Mouse (Mus musculus) heart, postnatal 0 days (tissue): ENCODE measurements around the gene Tmem171. TPM values are rescaled to one million over a fixed set of nuclear protein-coding genes. Genes with fewer than 3 reads are reported as not detected.

ENCODE experiments used
- ATAC-seq: fragments of 200-750 bp; cut with Nextera tagmentation; 2 replicates; pipeline ENCODE4 v1.8.0; 2017; ENCODE audit warnings: low read depth, moderate number of reproducible peaks, moderate library complexity; ENCODE audit not compliant: insufficient read depth
- DNase-seq: peaks from one replicate; pipeline ENCODE4 v3.0.0-alpha.2; 2016; ENCODE audit warnings: low spot score
- H3K27ac ChIP-seq: fragments of 300-500 bp; sonication (generic); 2 replicates; pipeline ENCODE4 v1.5.1; 2014; ENCODE audit warnings: low read depth, mild to moderate bottlenecking
- H3K27me3 ChIP-seq: fragments of 300-500 bp; sonication (generic); 2 replicates; pipeline ENCODE4 v1.6.1; 2014; ENCODE audit warnings: low read length, mixed read lengths; ENCODE audit not compliant: control insufficient read depth, insufficient read depth
- H3K36me3 ChIP-seq: fragments of 300-500 bp; sonication (generic); replicated peaks from 2 replicates; pipeline ENCODE4 v1.6.1; 2014; ENCODE audit warnings: low read length, mixed read lengths; ENCODE audit not compliant: control insufficient read depth, insufficient read depth
- H3K4me1 ChIP-seq: fragments of 300-500 bp; sonication (generic); 2 replicates; pipeline ENCODE4 v1.6.1; 2014; ENCODE audit warnings: antibody characterized with exemption; ENCODE audit not compliant: control insufficient read depth, insufficient read depth
- H3K4me2 ChIP-seq: fragments of 300-500 bp; sonication (generic); 2 replicates; pipeline ENCODE4 v1.6.1; 2014; ENCODE audit warnings: low read depth, mild to moderate bottlenecking, low read length, moderate library complexity
- H3K4me3 ChIP-seq: fragments of 300-500 bp; sonication (generic); 2 replicates; pipeline ENCODE4 v1.5.1; 2014; ENCODE audit warnings: low read depth, low read length
- H3K9ac ChIP-seq: fragments of 300-500 bp; sonication (generic); replicated peaks from 2 replicates; pipeline ENCODE4 v1.6.1; 2014; ENCODE audit warnings: low read depth, low read length, mixed read lengths
- H3K9me3 ChIP-seq: fragments of 300-500 bp; sonication (generic); replicated peaks from 2 replicates; pipeline ENCODE4 v1.6.1; 2016; ENCODE audit warnings: low read length; ENCODE audit not compliant: control insufficient read depth
- CTCF ChIP-seq: IDR thresholded peaks from 2 replicates; pipeline ENCODE4 v1.5.1; 2016; ENCODE audit warnings: antibody characterized with exemption, control low read depth, low read depth
- EP300 ChIP-seq: IDR thresholded peaks from 2 replicates; pipeline ENCODE4 v1.6.1; 2016; ENCODE audit warnings: antibody characterized with exemption, low read depth
- WGBS: fragments of 180-500 bp; shearing (Covaris S2); extraction: QIAGEN DNeasy Blood & Tissue Kit; methylation state at CpG from one replicate; pipeline ENCODE4 v1.1.7; 2014; 5-methylcytosine and 5-hydroxymethylcytosine counted together
- polyA plus RNA-seq: library from polyadenylated mRNA; unstranded; fragments of >200 nt; fragmentation: Nextera tagmentation; extraction: Ambion mirVana; gene quantifications from 2 replicates; pipeline ENCODE4 v1.2.1, GENCODE M21; 2015
- total RNA-seq: library from RNA; depleted of rRNA; stranded (reverse); fragments of >200 nt; gene quantifications from 2 replicates; pipeline ENCODE4 v1.2.3, GENCODE M21; 2014; ENCODE audit warnings: low replicate concordance

Gene Tmem171
- total and polyA plus RNA-seq, 2 experiments from 2014 or later, result 3.6 to 3.8 TPM

DNA sequence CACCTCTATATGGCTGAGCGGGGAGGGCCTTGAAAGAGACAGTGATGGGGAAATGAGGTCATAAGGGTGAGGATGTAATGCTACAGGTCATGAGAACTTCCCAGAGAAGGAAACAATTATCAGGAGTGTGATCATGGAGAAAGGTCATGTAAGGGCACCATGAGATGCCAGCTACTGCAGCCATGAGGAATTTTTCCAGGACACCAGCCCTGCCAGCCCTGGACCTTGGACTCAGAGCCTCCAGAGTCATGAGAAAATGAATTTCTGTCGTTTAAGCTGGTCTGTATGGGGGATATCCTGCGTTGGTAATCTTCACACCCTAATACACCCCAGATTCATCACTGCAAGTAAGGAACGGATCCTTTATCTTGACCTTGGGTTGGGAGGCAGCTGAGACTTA is 20.7 kb downstream of the Tmem171 start:
- no peak overlapping the region for H3K9ac ChIP-seq
- no peak overlapping the region for H3K27ac ChIP-seq
- no peaks in the 10 kb centered on the region for H3K9me3 ChIP-seq
- WGBS, result 65% methylated on average over 4 of the region's 4 CpGs
- no peaks in the 10 kb centered on the region for H3K36me3 ChIP-seq
- no peak for ATAC-seq
- H3K4me1 ChIP-seq, result no peaks in the 10 kb centered on the region
- H3K4me2 ChIP-seq, result no peak overlapping the region
- H3K27me3 ChIP-seq, result no peaks in the 10 kb centered on the region
- no peak for TF ChIP-seq CTCF
- TF ChIP-seq EP300, result no peak
- no peak for DNase-seq
- H3K4me3 ChIP-seq, result no peak overlapping the region

GRCm38 (mm10) chr13:98669296-98669695 is 25.3 kb downstream of the Tmem171 start:
- whole genome bisulfite sequencing, result 68% methylated on average over 3 of the region's 3 CpGs
- Histone ChIP-seq H3K4me2 (no peak overlapping the region), H3K36me3 (no peaks in the 10 kb centered on the region), H3K27me3 (no peaks in the 10 kb centered on the region), H3K9ac (no peak overlapping the region), H3K4me1 (no peaks in the 10 kb centered on the region), H3K27ac (no peak overlapping the region), H3K9me3 (no peaks in the 10 kb centered on the region), H3K4me3 (no peak overlapping the region)
- ATAC-seq (no peak), DNase-seq (no peak)
- TF ChIP-seq CTCF, result no peak
- TF ChIP-seq EP300, result no peak

DNA sequence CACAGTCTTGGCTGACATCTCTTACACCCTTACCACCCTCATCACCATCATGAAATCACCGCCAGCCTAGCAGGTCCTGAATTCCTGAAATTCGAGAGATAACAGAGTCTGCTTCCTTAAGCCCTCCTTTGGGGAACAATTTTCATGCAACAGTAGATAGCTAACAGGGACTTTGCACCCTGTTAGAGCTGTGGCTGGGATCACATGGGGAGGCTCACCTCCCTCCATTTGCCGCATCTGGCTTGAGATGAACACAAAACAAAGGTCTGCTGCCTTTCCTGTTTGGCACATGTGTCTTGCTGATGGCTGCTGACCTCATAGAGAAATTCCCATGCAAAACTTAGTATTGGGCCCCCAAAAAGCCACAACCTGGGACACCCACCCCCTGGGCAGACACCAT is 27.3 kb downstream of the Tmem171 start:
- H3K9me3 ChIP-seq, result no peaks in the 10 kb centered on the region
- ATAC-seq, result no peak
- no peaks in the 10 kb centered on the region for H3K4me1 ChIP-seq
- no peaks in the 10 kb centered on the region for H3K27me3 ChIP-seq
- TF ChIP-seq EP300 (no peak), CTCF (no peak)
- H3K4me2 ChIP-seq, result no peak overlapping the region
- no peaks in the 10 kb centered on the region for H3K36me3 ChIP-seq
- no peak for DNase-seq
- H3K9ac ChIP-seq, result no peak overlapping the region
- no peak overlapping the region for H3K27ac ChIP-seq
- no peak overlapping the region for H3K4me3 ChIP-seq
- 29% methylated on average over 3 of the region's 3 CpGs for WGBS

DNA sequence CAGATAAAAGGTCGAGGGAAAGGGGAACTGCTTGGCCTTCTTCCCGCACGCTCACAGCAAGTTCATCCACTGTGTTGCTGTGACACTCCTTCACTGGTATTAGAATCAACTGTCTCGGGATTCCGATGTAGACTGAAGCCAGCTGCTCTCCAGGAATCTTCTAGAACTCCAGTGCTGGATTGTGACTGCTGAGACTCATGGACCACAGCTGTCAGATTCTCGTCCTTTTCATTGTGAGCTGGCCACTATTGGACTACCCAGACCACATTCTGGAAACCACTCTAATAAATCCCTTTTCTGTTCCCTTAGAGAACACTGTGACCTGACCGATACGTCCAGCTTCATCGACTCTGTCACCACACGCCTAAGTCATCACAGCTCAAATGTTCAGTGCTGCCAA is 29.4 kb downstream of the Tmem171 start:
- TF ChIP-seq CTCF, result no peak
- no peak for TF ChIP-seq EP300
- no peak for DNase-seq
- no peaks in the 10 kb centered on the region for H3K9me3 ChIP-seq

DNA sequence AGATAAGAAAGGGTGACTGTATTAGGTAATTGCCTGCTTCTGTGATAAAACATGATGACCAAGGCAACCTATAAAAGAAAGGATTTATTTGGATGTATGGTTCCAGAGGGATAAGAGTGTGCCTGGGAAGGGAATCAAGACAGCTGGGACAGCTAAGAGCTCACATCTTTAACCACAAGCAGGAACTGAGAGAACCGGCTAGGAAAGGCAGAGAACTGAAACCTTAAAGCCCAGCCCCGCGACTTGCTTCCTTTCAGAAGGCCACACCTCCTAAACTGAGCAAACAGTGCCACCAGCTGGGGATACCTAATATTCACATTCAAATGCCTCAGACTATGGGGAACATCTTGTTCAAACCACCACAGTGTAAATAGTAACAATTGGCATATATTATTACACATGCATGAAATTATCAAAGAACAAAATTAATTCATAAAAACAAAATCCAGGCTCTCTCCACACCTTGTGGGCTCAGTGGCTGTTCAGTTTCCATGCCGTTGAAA is 32.4 kb downstream of the Tmem171 start:
- Histone ChIP-seq H3K9me3 (no peaks in the 10 kb centered on the region), H3K27me3 (no peaks in the 10 kb centered on the region), H3K4me1 (no peaks in the 10 kb centered on the region), H3K4me2 (no peak overlapping the region), H3K4me3 (no peak overlapping the region), H3K27ac (no peak overlapping the region), H3K36me3 (no peaks in the 10 kb centered on the region), H3K9ac (no peak overlapping the region)
- ATAC-seq (no peak), DNase-seq (no peak)
- WGBS, result 84% methylated on average over 4 of the region's 4 CpGs
- TF ChIP-seq EP300, result no peak
- no peak for TF ChIP-seq CTCF

More for the DNA sequence above, 29.4 kb downstream of the Tmem171 start:
- H3K9ac ChIP-seq, result no peak overlapping the region
- ATAC-seq, result no peak
- no peaks in the 10 kb centered on the region for H3K4me1 ChIP-seq
- no peaks in the 10 kb centered on the region for H3K36me3 ChIP-seq
- H3K27me3 ChIP-seq, result no peaks in the 10 kb centered on the region
- 67% methylated on average over 10 of the region's 10 CpGs for WGBS
- no peak overlapping the region for H3K27ac ChIP-seq
- no peak overlapping the region for H3K4me2 ChIP-seq
- H3K4me3 ChIP-seq, result no peak overlapping the region

DNA sequence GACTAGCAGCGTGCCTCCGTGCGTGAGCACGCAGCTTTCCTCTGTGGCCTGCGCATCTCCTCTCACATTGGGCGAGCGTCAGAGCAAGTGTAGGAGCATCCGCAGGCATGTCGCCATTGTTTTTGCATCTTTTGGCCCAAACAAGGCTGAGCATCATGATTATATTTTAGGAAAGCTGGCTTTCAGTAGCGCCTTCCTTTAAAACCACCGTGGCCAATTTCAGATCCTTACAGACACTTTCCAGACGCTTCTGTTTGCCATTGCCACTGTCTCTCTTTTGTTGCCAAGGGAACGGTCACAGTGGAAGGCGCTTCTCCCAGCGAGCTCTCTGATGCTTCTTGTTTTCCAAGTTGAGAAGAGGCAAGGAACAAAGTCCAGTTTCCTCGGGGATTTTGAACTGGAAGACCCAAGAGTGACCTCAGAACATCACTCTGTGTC is 38.6 kb downstream of the Tmem171 start:
- DNase-seq, result no peak

More for the DNA sequence above, 38.6 kb downstream of the Tmem171 start:
- Histone ChIP-seq H3K4me1 (peaks cover 5% of the 10 kb centered on the region), H3K9ac (no peak overlapping the region), H3K27me3 (no peaks in the 10 kb centered on the region), H3K36me3 (no peaks in the 10 kb centered on the region), H3K9me3 (no peaks in the 10 kb centered on the region), H3K27ac (no peak overlapping the region), H3K4me2 (no peak overlapping the region), H3K4me3 (no peak overlapping the region)
- no peak for TF ChIP-seq CTCF
- no peak for TF ChIP-seq EP300
- WGBS, result 84% methylated on average over 16 of the region's 16 CpGs
- ATAC-seq, result no peak
